20 mouse cellular contexts compared by ENCODE assay signal in genomic region chrX:142960434-142960833, GRCm38 (mm10).
"Had no signal": no experiment of that assay in that cellular context is flagged by ENCODE, and none has a peak within 500 bp of the region (broad histone marks: within the 10 kb centered on the region; RNA-seq: fewer than 3 reads in every experiment).

No protein-coding gene starts in this region.

- ATAC-seq: liver, postnatal 0 days; lung, postnatal 0 days; midbrain, embryonic 13.5 days; midbrain, embryonic 15.5 days had no signal

- H3K4me3 ChIP-seq: lung, embryonic 15.5 days; megakaryocyte, embryonic 14.5 days; midbrain, embryonic 13.5 days; midbrain, embryonic 15.5 days; neural tube, embryonic 13.5 days; neural tube, embryonic 15.5 days; stomach, embryonic 15.5 days had no signal

- H3K9ac ChIP-seq: liver, postnatal 0 days; lung, embryonic 15.5 days; midbrain, embryonic 13.5 days; midbrain, embryonic 15.5 days; neural tube, embryonic 13.5 days; neural tube, embryonic 15.5 days; stomach, embryonic 15.5 days had no signal

- H3K27me3 ChIP-seq: lung, embryonic 15.5 days; stomach, embryonic 15.5 days had no signal

- H3K9me3 ChIP-seq: lung, embryonic 15.5 days; megakaryocyte, embryonic 14.5 days; midbrain, embryonic 13.5 days; midbrain, embryonic 15.5 days; neural tube, embryonic 13.5 days; neural tube, embryonic 15.5 days; stomach, embryonic 15.5 days had no signal

- H3K27ac ChIP-seq: lung, embryonic 15.5 days; macrophage; midbrain, embryonic 13.5 days; midbrain, embryonic 15.5 days; neural tube, embryonic 13.5 days; neural tube, embryonic 15.5 days; stomach, embryonic 15.5 days; stomach, postnatal 0 days had no signal

- H3K4me1 ChIP-seq: midbrain, embryonic 13.5 days; midbrain, embryonic 15.5 days; stomach, embryonic 15.5 days had no signal

- H3K4me2 ChIP-seq: lung, embryonic 15.5 days; midbrain, embryonic 11.5 days; midbrain, embryonic 13.5 days; midbrain, embryonic 15.5 days; neural tube, embryonic 13.5 days; neural tube, embryonic 15.5 days; stomach, embryonic 15.5 days had no signal

- DNase-seq: liver, postnatal 0 days; lung, adult 2 months; lung, postnatal 14 days; lung, postnatal 36 days; retina, postnatal 1 day; right cerebral cortex, postnatal 14 days; thymus, adult 2 months; thymus, postnatal 25 days; thymus, postnatal 4 days had no signal

- H3K36me3 ChIP-seq: lung, embryonic 15.5 days; midbrain, embryonic 13.5 days; midbrain, embryonic 15.5 days; neural tube, embryonic 13.5 days; neural tube, embryonic 15.5 days; stomach, embryonic 15.5 days had no signal
